Mouse (Mus musculus): ENCODE data around the gene Arhgef38.

Gene Arhgef38

GRCm38 (mm10) chr3:133163913-133164406 lies 70.8 kb downstream of the Arhgef38 start:
- no peak for DNase-seq

GRCm38 (mm10) chr3:133163174-133163573 lies 71.6 kb downstream of the Arhgef38 start:
- DNase-seq, result no peak

GRCm38 (mm10) chr3:133161407-133161806 lies 73.3 kb downstream of the Arhgef38 start:
- no peak for DNase-seq

GRCm38 (mm10) chr3:133158260-133158659 lies 76.5 kb downstream of the Arhgef38 start:
- peak; percentile 68 to 81 for DNase-seq

DNA sequence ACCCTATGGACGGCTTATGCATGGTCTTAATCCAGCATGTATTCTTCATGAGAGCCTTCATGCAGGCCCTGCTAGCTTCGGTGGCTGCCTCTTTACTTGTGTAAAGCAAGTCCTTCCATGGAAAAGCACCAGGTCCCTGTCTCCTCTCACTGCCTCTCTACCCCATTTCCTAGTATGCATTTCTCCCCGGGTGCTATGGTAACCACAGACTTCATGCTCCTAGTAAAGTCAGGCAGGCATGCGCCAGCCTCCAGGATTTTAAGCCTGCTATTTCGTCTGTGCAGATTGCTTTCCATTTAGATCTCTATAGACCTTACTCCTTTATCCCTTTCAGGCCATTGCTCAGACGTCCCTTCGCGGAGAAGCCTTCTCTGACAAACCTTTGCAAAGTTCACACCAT lies 80.1 kb downstream of the Arhgef38 start:
- no peak for DNase-seq

DNA sequence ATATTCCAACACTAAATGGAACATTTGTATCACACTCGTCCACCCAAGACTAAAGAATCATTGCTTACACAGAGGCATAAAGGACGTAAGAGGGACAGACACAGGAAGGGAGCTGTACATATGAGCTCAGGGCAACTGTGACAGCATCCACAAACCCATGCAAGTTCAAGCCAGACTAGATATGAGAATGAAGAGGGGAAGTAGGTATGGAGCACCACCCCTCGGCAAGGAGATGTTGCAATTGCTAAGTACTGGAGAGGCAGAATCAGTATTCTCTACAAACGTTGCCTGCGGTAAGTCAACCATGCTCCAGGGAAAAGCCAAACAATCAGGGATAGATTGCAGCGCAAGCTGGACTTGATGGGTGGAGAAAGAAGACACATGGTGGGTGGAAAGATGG lies 81.1 kb downstream of the Arhgef38 start:
- DNase-seq, result no peak

DNA sequence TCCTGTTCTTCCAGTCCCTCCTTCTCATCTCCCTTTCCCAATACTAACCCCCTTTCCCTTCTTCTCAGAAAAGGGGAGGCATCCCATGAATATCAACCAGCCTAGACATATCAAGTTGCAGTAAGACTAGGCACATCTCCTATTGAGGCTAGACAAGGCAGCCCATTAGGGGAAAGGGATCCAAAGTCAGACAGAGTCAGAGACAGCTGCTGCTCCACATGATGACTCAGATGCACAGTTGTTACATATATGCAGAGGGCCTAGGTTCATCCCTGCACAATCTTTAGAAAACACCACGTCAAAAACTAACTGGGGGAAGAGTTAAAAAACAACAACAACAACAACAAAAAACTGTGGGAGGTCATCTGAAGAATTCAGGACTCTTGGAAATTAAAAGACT lies 81.9 kb downstream of the Arhgef38 start:
- DNase-seq, result no peak

DNA sequence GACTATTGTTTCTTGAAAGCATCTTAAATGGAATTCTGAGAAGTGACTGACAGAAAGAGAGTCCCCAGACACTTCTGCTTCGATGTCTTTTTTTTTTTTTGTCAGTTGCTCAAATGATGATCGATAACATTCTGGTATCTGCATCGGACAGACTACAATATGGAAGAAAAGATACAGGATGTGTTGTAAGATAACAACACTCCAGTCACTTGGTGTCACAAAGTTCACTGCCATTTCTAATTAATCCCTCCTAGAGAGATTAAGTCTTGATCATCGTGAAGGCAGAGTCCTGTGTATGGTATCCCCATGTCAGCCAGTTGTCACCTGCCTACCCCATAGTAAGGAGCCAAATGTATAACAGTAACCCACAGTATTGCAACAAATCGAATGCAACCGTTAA lies 83.1 kb downstream of the Arhgef38 start:
- DNase-seq, result no peak

GRCm38 (mm10) chr3:133144511-133145147 lies 90.1 kb downstream of the Arhgef38 start:
- DNase-seq, result peak in 1 of 2 experiments; percentile 42

DNA sequence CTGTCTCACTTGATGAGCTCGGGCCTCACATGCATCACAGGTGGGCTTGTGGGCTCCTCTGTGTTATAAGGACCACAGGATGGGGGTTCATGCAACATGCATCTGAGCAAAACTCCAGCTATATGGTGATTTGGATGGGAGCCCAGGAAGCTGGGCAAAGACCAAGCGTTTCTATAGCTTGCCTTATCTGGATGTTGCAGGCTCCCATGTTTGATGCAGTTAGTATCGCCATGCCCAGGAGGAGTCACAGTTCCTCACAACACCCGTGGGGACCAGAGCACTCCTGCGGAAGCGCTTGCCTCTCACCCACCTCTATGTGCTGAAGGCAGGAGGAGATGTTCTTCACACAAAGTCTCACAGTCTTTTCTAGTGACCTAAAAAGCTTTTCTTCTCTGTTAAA lies 92.9 kb downstream of the Arhgef38 start:
- no peak for DNase-seq

- DNase-seq, result peak; percentile 30 to 44
Measured at GRCm38 (mm10) chr3:133132611-133133010, 102.1 kb downstream of the Arhgef38 start.

DNA sequence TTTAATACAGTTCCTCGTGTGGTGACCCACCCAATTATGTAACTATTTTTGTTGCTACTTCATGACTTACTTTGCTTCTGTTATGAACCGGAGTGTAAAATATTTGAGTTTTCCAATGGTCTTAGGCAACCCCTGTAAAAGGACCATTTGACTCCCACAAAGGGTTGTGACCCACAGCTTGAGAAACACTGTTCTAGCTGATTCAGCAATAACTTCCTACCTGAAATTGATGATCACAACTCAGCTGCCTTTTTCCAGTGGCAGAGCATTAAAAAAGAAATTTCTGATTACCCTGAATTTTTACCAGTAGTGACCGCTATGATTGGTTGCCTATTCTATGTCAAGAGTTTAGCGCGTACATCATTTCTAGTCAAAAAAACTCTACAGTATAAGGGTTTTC lies 103.4 kb downstream of the Arhgef38 start:
- no peak for DNase-seq

- DNase-seq, result no peak
Measured at GRCm38 (mm10) chr3:133113281-133113680, 121.5 kb downstream of the Arhgef38 start.

DNA sequence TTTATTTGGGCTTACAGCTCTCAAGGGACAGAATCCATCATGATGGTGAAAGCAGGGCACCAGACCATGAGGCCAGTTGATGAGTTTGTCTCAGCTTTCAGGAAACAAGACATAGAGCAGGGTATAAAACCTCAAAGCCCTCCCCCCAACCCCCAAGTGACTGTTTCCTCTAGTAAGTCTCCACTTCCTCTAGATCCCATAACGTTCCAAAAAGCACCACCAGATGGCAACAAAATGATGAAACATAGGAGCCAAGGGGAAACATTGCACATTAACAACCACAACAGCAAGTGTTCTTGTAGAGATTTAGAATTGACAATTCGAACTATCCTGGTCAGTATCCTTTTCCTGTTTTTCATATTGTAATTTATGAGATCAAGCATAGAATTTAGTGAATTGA lies 123.0 kb downstream of the Arhgef38 start:
- peak; percentile 13 to 60 for DNase-seq

GRCm38 (mm10) chr3:133109844-133110243 lies 124.9 kb downstream of the Arhgef38 start:
- no peak for DNase-seq

GRCm38 (mm10) chr3:133108731-133109130 lies 126.0 kb downstream of the Arhgef38 start:
- DNase-seq, result no peak

DNA sequence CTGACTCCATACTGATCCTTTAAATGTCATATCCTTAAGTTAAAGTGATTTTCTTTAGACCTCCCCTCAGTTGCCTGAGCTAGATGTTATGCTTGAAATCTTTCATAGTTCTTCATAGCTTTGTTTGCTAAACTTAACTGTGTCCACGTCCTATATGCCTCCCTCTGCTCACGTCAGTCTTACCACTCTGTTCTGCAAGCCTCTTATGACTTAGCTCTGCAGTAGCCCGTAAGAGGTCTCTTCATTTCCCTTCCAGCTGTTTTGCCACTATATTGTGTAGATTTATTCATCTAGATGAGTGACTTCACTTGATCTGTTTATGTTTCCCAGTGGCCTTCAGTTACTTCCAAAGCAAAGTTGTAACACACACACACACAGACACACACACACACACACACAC lies 130.3 kb downstream of the Arhgef38 start:
- no peak for DNase-seq

- DNase-seq, result no peak
Measured at GRCm38 (mm10) chr3:133103768-133104167, 131.0 kb downstream of the Arhgef38 start.

DNA sequence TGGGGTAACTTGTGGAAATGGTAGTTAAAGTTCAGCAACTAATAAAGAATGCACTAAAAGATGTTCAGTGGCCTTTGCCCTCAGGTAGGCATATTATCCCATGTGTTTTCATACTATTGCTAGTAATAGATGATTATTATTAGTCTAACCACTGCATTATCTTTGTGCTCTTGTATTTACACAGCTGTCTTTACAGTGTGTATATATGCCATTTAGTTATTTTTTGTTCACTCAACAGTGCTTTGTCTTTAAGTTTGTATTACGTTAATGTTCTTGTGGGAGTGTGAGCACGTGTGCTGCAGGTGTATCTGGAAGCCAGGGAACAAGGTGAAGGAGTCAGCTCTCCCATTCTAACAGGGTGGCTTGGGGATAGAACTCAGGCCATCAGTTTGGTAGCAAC lies 135.8 kb downstream of the Arhgef38 start:
- no peak for DNase-seq

GRCm38 (mm10) chr3:133098336-133098735 lies 136.4 kb downstream of the Arhgef38 start:
- no peak for DNase-seq

- DNase-seq, result no peak
Measured at GRCm38 (mm10) chr3:133097936-133098335, 136.8 kb downstream of the Arhgef38 start.

DNA sequence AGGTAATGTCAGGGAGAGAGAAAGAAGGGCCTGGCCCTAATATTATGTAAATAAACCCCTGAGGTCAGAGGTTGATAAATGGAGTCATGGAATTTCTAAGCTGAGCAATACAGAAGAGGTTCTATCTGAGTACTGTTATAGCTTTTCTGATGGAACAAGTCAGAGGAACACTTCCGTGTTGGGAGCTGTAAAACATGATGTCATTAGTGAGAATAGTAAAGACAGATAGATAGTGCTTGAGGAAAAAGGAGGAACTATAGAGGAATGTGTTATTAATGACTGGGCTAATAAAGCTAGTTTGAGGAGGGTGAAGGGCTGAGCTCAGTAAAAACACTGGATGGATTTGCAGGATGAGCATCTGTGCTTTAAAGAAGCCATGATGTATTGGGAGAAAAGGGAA lies 140.4 kb downstream of the Arhgef38 start:
- DNase-seq, result no peak

DNA sequence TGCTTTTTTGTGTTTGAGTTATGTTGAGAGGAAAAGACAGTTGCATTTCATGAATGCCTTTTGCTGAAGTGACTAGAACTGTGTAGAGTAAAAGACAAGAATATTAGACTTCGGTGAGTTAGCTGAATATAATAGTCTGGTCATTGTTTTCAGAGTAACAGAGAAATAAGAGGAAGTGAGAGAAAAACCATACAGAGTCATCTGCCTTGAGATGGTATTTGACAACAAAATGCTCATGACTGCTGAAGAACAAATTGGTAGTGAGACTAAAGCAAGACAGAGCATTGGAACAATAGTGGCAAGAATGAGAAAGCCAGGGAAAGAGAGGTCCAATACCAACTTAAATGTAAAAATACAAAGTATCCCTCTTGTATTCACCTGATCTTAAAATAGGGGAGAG lies 141.8 kb downstream of the Arhgef38 start:
- no peak for DNase-seq

GRCm38 (mm10) chr3:133092274-133092853 lies 142.4 kb downstream of the Arhgef38 start:
- no peak for DNase-seq

Measured in cerebellum, postnatal 25 days (tissue).